Mouse (Mus musculus) intestine, postnatal 0 days (tissue): ENCODE measurements around the gene Bmx. TPM values are rescaled to one million over a fixed set of nuclear protein-coding genes. Genes with fewer than 3 reads are reported as not detected.
A peak's percentile ranks its signal among the peaks of the same experiment; 100 is the strongest.

ENCODE experiments used
- ATAC-seq: fragments of 200-750 bp; cut with Nextera tagmentation; 2 replicates; pipeline ENCODE4 v1.8.0; 2017; ENCODE audit warnings: mild to moderate bottlenecking, moderate TSS enrichment, moderate library complexity
- H3K27ac ChIP-seq: fragments of 300-500 bp; sonication (generic); 2 replicates; pipeline ENCODE4 v1.5.1; 2014; ENCODE audit warnings: mild to moderate bottlenecking, low read depth, low read length, moderate library complexity
- H3K27me3 ChIP-seq: fragments of 300-500 bp; sonication (generic); replicated peaks from 2 replicates; pipeline ENCODE4 v1.6.1; 2014; ENCODE audit warnings: low read length, mixed read lengths; ENCODE audit not compliant: control insufficient read depth, insufficient read depth
- H3K36me3 ChIP-seq: fragments of 300-500 bp; sonication (generic); 2 replicates; pipeline ENCODE4 v1.6.1; 2014; ENCODE audit warnings: mild to moderate bottlenecking, moderate library complexity; ENCODE audit not compliant: control insufficient read depth, insufficient read depth
- H3K4me1 ChIP-seq: fragments of 300-500 bp; sonication (generic); replicated peaks from 2 replicates; pipeline ENCODE4 v1.6.1; 2014; ENCODE audit warnings: antibody characterized with exemption, low read length, mixed read lengths; ENCODE audit not compliant: control insufficient read depth, insufficient read depth
- H3K4me2 ChIP-seq: fragments of 300-500 bp; sonication (generic); replicated peaks from 2 replicates; pipeline ENCODE4 v1.6.1; 2014; ENCODE audit warnings: low read depth, mild to moderate bottlenecking, moderate library complexity
- H3K4me3 ChIP-seq: fragments of 300-500 bp; sonication (generic); 2 replicates; pipeline ENCODE4 v1.5.1; 2014; ENCODE audit warnings: low read depth, low read length
- H3K9ac ChIP-seq: fragments of 300-500 bp; sonication (generic); 2 replicates; pipeline ENCODE4 v1.6.1; 2014; ENCODE audit warnings: mild to moderate bottlenecking, low read depth, low read length
- H3K9me3 ChIP-seq: fragments of 300-500 bp; sonication (generic); 2 replicates; pipeline ENCODE4 v1.6.1; 2016; ENCODE audit warnings: mixed run types; ENCODE audit not compliant: control insufficient read depth
- CTCF ChIP-seq: sonication (generic); IDR thresholded peaks from 2 replicates; pipeline ENCODE4 v1.5.1; 2016; ENCODE audit warnings: low read depth, mild to moderate bottlenecking, control low read depth, antibody characterized with exemption, moderate library complexity
- WGBS: fragments of 180-500 bp; shearing (Covaris S2); extraction: QIAGEN DNeasy Blood & Tissue Kit; methylation state at CpG from one replicate; pipeline ENCODE4 v1.1.7; 2014; 5-methylcytosine and 5-hydroxymethylcytosine counted together
- polyA plus RNA-seq: library from polyadenylated mRNA; unstranded; fragments of >200 nt; fragmentation: Nextera tagmentation; extraction: Ambion mirVana; gene quantifications from 2 replicates; pipeline ENCODE4 v1.2.1, GENCODE M21; 2015

Gene Bmx
- polyA plus RNA-seq, 1 experiment from 2014 or later: 0.76 TPM

DNA sequence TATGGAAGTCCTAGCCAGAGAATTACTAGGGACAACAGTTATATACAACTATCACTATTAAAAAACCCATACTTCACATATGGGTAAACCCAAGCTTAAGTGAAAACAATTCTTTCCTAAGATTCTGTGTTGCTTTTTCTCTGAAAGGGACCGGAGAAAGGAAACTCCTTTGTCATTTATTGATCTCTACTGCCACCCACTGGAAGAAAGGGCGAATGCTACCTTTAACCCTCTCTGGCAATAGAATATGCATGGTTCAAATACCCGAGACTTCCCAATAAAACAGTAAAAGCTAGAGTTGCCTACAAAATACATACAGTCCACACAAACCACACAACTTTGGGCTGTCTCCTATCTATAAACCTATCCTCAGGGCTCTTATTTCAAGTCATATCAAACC, 78.2 kb downstream of the Bmx start:
- H3K36me3 ChIP-seq: no peaks in the 10 kb centered on the region; the same call in 1 of the 2 replicates
- ATAC-seq: no peak; the same call in 1 of the 2 replicates
- 14% methylated on average over 3 of the region's 3 CpGs for WGBS
- no peak overlapping the region for H3K4me3 ChIP-seq
- H3K27me3 ChIP-seq: no peaks in the 10 kb centered on the region
- H3K9me3 ChIP-seq: no peaks in the 10 kb centered on the region
- H3K27ac ChIP-seq: no peak overlapping the region
- peak; percentile 74 for TF ChIP-seq CTCF
- no peak overlapping the region for H3K9ac ChIP-seq
- H3K4me1 ChIP-seq: no peaks in the 10 kb centered on the region
- H3K4me2 ChIP-seq: no peak overlapping the region

DNA sequence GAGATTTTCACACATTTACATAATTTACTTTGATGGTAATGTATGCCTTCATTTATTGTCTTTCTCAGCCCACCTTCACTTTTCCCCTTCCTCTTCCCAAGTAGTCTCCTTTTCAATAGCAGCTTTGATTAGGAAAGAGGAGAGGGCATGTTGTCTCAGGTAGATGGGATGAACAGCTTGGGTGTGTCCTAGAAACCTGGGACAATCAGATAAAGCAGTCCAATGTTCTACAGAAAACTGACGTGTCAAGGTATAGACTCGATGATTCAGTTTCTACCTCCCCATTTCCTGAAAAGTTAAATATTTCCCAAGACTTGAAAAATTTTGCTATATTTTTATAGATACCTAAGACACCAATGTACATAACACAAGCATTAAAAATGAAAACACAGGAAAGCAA, 79.1 kb downstream of the Bmx start:
- Histone ChIP-seq H3K4me3 (no peak overlapping the region), H3K27me3 (no peaks in the 10 kb centered on the region), H3K4me1 (no peaks in the 10 kb centered on the region), H3K9ac (no peak overlapping the region), H3K27ac (no peak overlapping the region), H3K9me3 (no peaks in the 10 kb centered on the region), H3K36me3 (no peaks in the 10 kb centered on the region; the same call in 1 of the 2 replicates), H3K4me2 (no peak overlapping the region)
- WGBS: 62% methylated on average over 2 of the region's 2 CpGs
- TF ChIP-seq CTCF: no peak
- peak; percentile 69 for ATAC-seq

DNA sequence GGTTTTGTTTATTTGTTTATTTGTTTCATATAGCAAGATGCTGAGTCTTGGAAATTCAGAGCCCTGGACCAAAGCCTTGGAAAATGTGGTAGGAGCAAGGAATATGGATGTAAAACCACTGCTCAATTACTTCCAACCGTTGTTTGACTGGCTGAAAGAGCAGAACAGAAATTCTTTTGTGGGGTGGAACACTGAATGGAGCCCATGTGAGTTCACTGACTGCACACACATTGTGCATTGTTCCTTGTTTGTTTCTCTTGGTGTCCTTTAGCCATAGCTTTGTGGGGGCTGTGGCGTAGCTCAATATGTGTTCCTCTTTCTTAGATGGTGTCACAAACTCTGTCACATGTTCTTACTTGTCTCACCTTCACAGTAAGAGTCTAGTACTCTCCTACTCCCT, 82.2 kb downstream of the Bmx start:
- no peak overlapping the region for H3K9ac ChIP-seq
- no peak overlapping the region for H3K27ac ChIP-seq
- no peaks in the 10 kb centered on the region for H3K9me3 ChIP-seq
- H3K4me1 ChIP-seq: no peaks in the 10 kb centered on the region
- TF ChIP-seq CTCF: no peak
- WGBS: 71% methylated on average over 2 of the region's 2 CpGs
- no peak overlapping the region for H3K4me3 ChIP-seq
- H3K36me3 ChIP-seq: no peaks in the 10 kb centered on the region; the same call in 1 of the 2 replicates
- no peak for ATAC-seq
- no peak overlapping the region for H3K4me2 ChIP-seq
- no peaks in the 10 kb centered on the region for H3K27me3 ChIP-seq

DNA sequence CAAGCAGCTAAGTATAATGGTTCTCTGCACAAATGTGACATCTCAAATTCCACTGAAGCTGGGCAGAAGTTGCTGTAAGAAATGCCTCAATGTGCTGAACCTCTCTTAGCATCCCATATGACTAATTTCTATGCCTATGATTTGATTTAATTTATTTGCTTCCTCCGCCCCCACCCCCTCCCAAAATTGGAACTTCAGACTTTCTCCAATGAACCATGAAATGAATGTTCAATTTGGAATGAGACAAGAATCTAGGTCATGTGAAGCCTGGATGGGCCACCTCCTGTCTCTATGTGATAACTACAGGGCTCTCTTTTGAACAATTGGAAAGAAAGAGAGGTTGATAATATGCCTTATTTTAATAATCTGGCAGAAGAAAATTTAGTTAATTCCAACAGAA, 82.7 kb downstream of the Bmx start:
- no peaks in the 10 kb centered on the region for H3K27me3 ChIP-seq
- H3K36me3 ChIP-seq: no peaks in the 10 kb centered on the region; the same call in 1 of the 2 replicates
- no peak for ATAC-seq
- WGBS: 94% methylated on average over 1 of the region's 1 CpGs
- no peak overlapping the region for H3K4me3 ChIP-seq
- TF ChIP-seq CTCF: no peak
- no peaks in the 10 kb centered on the region for H3K4me1 ChIP-seq
- H3K4me2 ChIP-seq: no peak overlapping the region
- no peak overlapping the region for H3K27ac ChIP-seq
- no peaks in the 10 kb centered on the region for H3K9me3 ChIP-seq
- H3K9ac ChIP-seq: no peak overlapping the region

DNA sequence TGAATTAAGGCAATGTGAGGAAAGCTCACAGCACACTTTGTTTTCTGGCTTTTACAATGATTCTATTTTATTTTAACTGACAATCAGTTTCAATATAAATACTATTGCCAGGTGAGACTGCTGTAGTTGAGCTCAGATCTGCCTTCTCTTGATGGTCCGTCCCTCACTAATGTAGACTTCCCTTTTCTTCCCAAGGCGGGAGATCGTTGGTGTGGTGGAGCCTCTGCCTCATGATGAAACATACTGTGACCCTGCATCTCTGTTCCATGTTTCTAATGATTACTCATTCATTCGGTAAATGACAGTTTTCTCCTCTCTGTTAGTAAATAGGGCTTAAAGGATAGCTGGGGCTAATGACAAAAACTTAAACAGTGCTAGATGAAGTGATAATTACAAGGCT, 84.1 kb downstream of the Bmx start:
- H3K36me3 ChIP-seq: no peaks in the 10 kb centered on the region; the same call in 1 of the 2 replicates
- H3K4me2 ChIP-seq: no peak overlapping the region
- no peaks in the 10 kb centered on the region for H3K9me3 ChIP-seq
- H3K4me1 ChIP-seq: no peaks in the 10 kb centered on the region
- WGBS: 85% methylated on average over 4 of the region's 4 CpGs
- no peak overlapping the region for H3K9ac ChIP-seq
- no peak overlapping the region for H3K27ac ChIP-seq
- no peak for ATAC-seq
- no peak for TF ChIP-seq CTCF
- no peaks in the 10 kb centered on the region for H3K27me3 ChIP-seq
- no peak overlapping the region for H3K4me3 ChIP-seq

DNA sequence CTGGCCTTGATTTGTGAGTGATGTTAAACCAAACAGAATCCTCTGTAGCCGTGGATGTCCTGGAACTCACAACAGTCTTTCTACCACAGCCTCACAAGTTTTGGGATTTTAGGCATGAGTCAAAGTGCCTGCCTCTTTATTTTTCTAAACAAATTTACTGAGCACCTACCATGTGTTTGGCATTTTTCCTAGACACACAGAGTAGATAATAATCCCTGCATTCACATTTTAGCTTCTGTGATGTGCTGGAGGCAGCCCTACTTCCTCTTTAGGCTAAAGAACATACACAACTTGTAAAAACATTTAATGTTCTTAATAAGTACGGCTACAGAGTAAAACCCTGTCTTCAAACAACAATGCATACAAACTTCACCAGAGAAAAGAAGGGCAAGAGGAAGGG, 87.0 kb downstream of the Bmx start:
- Histone ChIP-seq H3K27ac (no peak overlapping the region), H3K36me3 (no peaks in the 10 kb centered on the region), H3K4me2 (no peak overlapping the region), H3K9ac (no peak overlapping the region), H3K4me3 (no peak overlapping the region), H3K4me1 (no peaks in the 10 kb centered on the region), H3K27me3 (no peaks in the 10 kb centered on the region), H3K9me3 (no peaks in the 10 kb centered on the region)
- no peak for ATAC-seq
- 71% methylated on average over 2 of the region's 2 CpGs for WGBS
- TF ChIP-seq CTCF: no peak

DNA sequence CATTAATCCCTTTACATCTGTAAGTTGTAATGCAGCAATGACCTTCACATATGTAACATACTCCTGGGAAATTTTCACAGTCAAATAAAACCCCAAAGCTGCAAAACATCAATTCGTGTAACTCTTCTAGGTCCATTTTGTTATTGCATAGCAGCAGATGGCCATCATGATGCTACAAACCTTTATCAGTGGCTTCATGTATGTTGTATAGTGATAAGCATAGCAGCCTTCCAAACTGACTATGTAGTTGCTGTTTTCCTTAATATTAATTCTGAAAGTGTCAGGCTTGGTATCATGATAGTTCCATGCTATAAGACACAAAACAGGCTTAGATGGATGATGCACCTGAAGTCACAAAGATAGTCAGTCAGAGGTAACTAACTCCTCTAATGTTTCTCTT, 93.3 kb downstream of the Bmx start:
- TF ChIP-seq CTCF: no peak
- H3K9ac ChIP-seq: no peak overlapping the region
- no peaks in the 10 kb centered on the region for H3K9me3 ChIP-seq
- H3K27me3 ChIP-seq: no peaks in the 10 kb centered on the region
- no peaks in the 10 kb centered on the region for H3K36me3 ChIP-seq
- H3K4me1 ChIP-seq: no peaks in the 10 kb centered on the region
- H3K27ac ChIP-seq: no peak overlapping the region
- ATAC-seq: no peak
- H3K4me2 ChIP-seq: no peak overlapping the region
- WGBS: 84% methylated on average over 1 of the region's 1 CpGs
- H3K4me3 ChIP-seq: no peak overlapping the region
